ENCODE assay signal across 8 mouse cellular contexts in genomic region chr16:92544264-92544663, GRCm38 (mm10). TPM values are rescaled to one million over a fixed set of nuclear protein-coding genes. Genes with fewer than 3 reads are reported as not detected.
DNase-seq lines count a peak whose midpoint lies in the region; TF ChIP-seq lines count a peak whose summit lies in the region.

No protein-coding gene starts in this region.

- no peaks in the 10 kb centered on the region for H3K27me3 ChIP-seq in heart, adult 2 months (ENCODE audit: control insufficient read depth, insufficient read depth, low read length)
- H3K27me3 ChIP-seq in thymus, adult 2 months (ENCODE audit: control insufficient read depth, insufficient read depth, low read length), result no peaks in the 10 kb centered on the region

- 35% methylated on average over 1 of the region's 1 CpGs for WGBS in heart, adult 2 months
- WGBS in thymus, adult 2 months, result 61% methylated on average over 1 of the region's 1 CpGs

- H3K4me1 ChIP-seq in heart, adult 2 months (ENCODE audit: control insufficient read depth, insufficient read depth, low read length), result no peaks in the 10 kb centered on the region
- no peaks in the 10 kb centered on the region for H3K4me1 ChIP-seq in thymus, adult 2 months (replicated peaks; ENCODE audit: control insufficient read depth, insufficient read depth, low read length)

- no peak overlapping the region for H3K27ac ChIP-seq in heart, adult 2 months
- H3K27ac ChIP-seq in thymus, adult 2 months (ENCODE audit: control insufficient read depth, insufficient read depth, low read length), result no peak overlapping the region

- peak in 1 of 2 experiments; percentile 7 for DNase-seq in heart, adult 2 months
- no peak for DNase-seq in heart, postnatal 25 days (ENCODE audit: low spot score)
- DNase-seq in thymus, adult 2 months, result peak; percentile 28
- DNase-seq in thymus, adult 18-20 months, result no peak
- DNase-seq in embryo, embryonic 10.5 days (ENCODE audit: low spot score), result peak; percentile 57
- peak; percentile 69 for DNase-seq in lung, postnatal 10 days
- no peak for DNase-seq in right cerebral cortex, adult 18-20 months
- no peak for DNase-seq in T-cell, adult 2 months (ENCODE audit: low spot score)

- intact Hi-C loops in heart, adult 2 months (cut with DNase I), result no loop called here
- intact Hi-C loops in heart, postnatal 25 days (cut with DNase I), result no loop called here

- H3K4me3 ChIP-seq in heart, adult 2 months, result no peak overlapping the region
- no peak overlapping the region for H3K4me3 ChIP-seq in thymus, adult 2 months (ENCODE audit: control insufficient read depth, insufficient read depth, low read length)

- TF ChIP-seq CTCF in heart, adult 2 months (IDR thresholded peaks at IDR 0.05), result peak; percentile 68
- peak; percentile 24; the same call in 1 of the 2 replicates for TF ChIP-seq CTCF in thymus, adult 2 months (IDR thresholded peaks at IDR 0.05; ENCODE audit: borderline replicate concordance, control insufficient read depth, extremely low read depth, insufficient read depth, low read length, poor library complexity)

- H3K36me3 ChIP-seq in heart, adult 2 months (ENCODE audit: control insufficient read depth, insufficient read depth, low read length), result no peaks in the 10 kb centered on the region
- H3K36me3 ChIP-seq in thymus, adult 2 months (ENCODE audit: control insufficient read depth, insufficient read depth, low read length), result no peaks in the 10 kb centered on the region

- no peak for TF ChIP-seq POLR2A in heart, adult 2 months (IDR thresholded peaks at IDR 0.05; ENCODE audit: insufficient read depth, low read depth, low read length)
- no peak for TF ChIP-seq POLR2A in thymus, adult 2 months (IDR thresholded peaks at IDR 0.05; ENCODE audit: control insufficient read depth, extremely low read depth, insufficient read depth, low read length, poor library complexity)

- no peak overlapping the region for H3K9ac ChIP-seq in heart, adult 2 months (ENCODE audit: low read depth, low read length)

- no peaks in the 10 kb centered on the region for H3K79me2 ChIP-seq in heart, adult 2 months (replicated peaks; ENCODE audit: control insufficient read depth, insufficient read depth, low read length)

- TF ChIP-seq EP300 in heart, adult 2 months (IDR thresholded peaks at IDR 0.05; ENCODE audit: insufficient read depth, low read depth, low read length), result no peak

RNA-seq across cellular contexts. Expression of gene Clic6, which starts 58.7 kb away (rescaled TPM):
- total RNA-seq in heart, adult 2 months (2021), result under 1 TPM; 0.07 to 0.18 TPM
- 0.09 and 0.92 TPM in 2 replicates for polyA plus RNA-seq in heart, adult 2 months (2012; rRNA removed)
- under 1 TPM; 0.11 to 0.21 TPM for total RNA-seq in heart, postnatal 25 days (2021)
- polyA plus RNA-seq in thymus, adult 2 months (2012; rRNA removed), result 0.09 and 0.22 TPM in 2 replicates

Comparison
In these comparisons a context has a peak if more than half of its experiments do, and no peak if none do; other contexts are left out.
1. DNase-seq: peak in thymus, adult 2 months (single experiment), embryo, embryonic 10.5 days (single experiment) and lung, postnatal 10 days (single experiment); none in heart, postnatal 25 days (single experiment), thymus, adult 18-20 months (0 of 2), right cerebral cortex, adult 18-20 months (single experiment) and T-cell, adult 2 months (single experiment).